Mouse (Mus musculus): ENCODE data around the gene Zfp217.

DNA sequence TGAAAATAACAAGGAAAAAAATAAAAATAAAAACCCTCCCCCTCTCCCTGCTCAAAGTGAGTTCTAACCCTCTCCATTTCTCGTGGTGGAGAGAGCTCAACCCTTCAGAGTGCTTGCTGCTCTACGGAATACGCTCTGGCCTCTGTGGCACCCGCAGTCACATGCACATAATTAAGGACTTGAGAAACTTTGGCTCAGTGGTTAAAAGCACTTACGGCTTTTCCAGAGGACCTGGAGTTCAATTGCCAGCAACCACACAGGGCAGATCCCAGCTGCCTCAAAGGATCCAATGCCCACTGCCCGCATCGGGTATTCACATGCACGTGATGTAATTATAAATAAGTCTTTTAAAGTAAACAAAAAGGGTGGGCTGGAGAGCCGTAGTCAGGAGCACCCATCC lies 41.9 kb downstream of the Zfp217 start:
- TF ChIP-seq CTCF (IDR thresholded peaks at IDR 0.05; ENCODE audit: control insufficient read depth, insufficient read depth, insufficient replicate concordance, low read depth, low read length) (no peak), POLR2A (IDR thresholded peaks at IDR 0.05; ENCODE audit: control insufficient read depth, low read depth, low read length) (no peak)

All from testis, adult 2 months (tissue).